Mouse (Mus musculus) C2C12 (cell line): Measurements from ENCODE around the gene Stk10. TPM values are rescaled to one million over a fixed set of nuclear protein-coding genes. Genes with fewer than 3 reads are reported as not detected.

Experiments used
- H3K27me3 ChIP-seq: one replicate; pipeline ENCODE4 v1.6.1; 2011; ENCODE audit not compliant: control insufficient read depth, insufficient read depth, insufficient read length
- H3K36me3 ChIP-seq: one replicate; pipeline ENCODE4 v1.6.1; 2011; ENCODE audit not compliant: control insufficient read depth, insufficient read depth
- H3K4me3 ChIP-seq: one replicate; pipeline ENCODE4 v1.5.1; 2011; ENCODE audit warnings: mild to moderate bottlenecking, control low read depth; ENCODE audit not compliant: poor library complexity, insufficient read depth, severe bottlenecking
- H3K79me2 ChIP-seq: one replicate; pipeline ENCODE4 v1.6.1; 2011; ENCODE audit not compliant: control insufficient read depth, insufficient read depth
- H3K79me3 ChIP-seq: one replicate; pipeline ENCODE4 v1.6.1; 2011; ENCODE audit warnings: low read depth, control low read depth
- H3ac ChIP-seq: one replicate; pipeline ENCODE3; 2011; ENCODE audit warnings: low read depth; ENCODE audit not compliant: control insufficient read depth, insufficient read length
- CEBPB ChIP-seq: IDR thresholded peaks from one replicate; pipeline ENCODE4 v1.6.1; 2011; ENCODE audit warnings: low read depth, mild to moderate bottlenecking, control low read depth, moderate library complexity
- CTCF ChIP-seq: IDR thresholded peaks from one replicate; pipeline ENCODE4 v1.5.1; 2011; ENCODE audit not compliant: control insufficient read depth, insufficient read depth, insufficient read length
- FOSL1 ChIP-seq: IDR thresholded peaks from one replicate; pipeline ENCODE4 v1.8.0; 2011; ENCODE audit warnings: mild to moderate bottlenecking, low read length; ENCODE audit not compliant: poor library complexity, insufficient read depth, severe bottlenecking
- MAX ChIP-seq: IDR thresholded peaks from one replicate; pipeline ENCODE4 v1.6.1; 2011; ENCODE audit warnings: mild to moderate bottlenecking, control low read depth
- MYOD1 ChIP-seq: IDR thresholded peaks from one replicate; pipeline ENCODE4 v1.6.1; 2011; ENCODE audit warnings: low read depth; ENCODE audit not compliant: control insufficient read depth, insufficient read length
- MYOG ChIP-seq: IDR thresholded peaks from one replicate; pipeline ENCODE4 v1.6.1; 2011; ENCODE audit not compliant: control insufficient read depth, insufficient read length; ENCODE audit errors: extremely low read depth
- USF1 ChIP-seq: IDR thresholded peaks from one replicate; pipeline ENCODE4 v1.6.1; 2011; ENCODE audit warnings: low read depth, mild to moderate bottlenecking, control low read depth, moderate library complexity
- polyA plus RNA-seq: library from polyadenylated mRNA; unstranded; fragments of >200 nt; fragmentation: generic; extraction: Trizol; gene quantifications from one replicate; pipeline ENCODE4 v1.2.1, GENCODE M21; 2012; ENCODE audit warnings: missing spikeins

The Stk10 gene
- polyA plus RNA-seq, 1 experiment: 8.2 TPM

DNA sequence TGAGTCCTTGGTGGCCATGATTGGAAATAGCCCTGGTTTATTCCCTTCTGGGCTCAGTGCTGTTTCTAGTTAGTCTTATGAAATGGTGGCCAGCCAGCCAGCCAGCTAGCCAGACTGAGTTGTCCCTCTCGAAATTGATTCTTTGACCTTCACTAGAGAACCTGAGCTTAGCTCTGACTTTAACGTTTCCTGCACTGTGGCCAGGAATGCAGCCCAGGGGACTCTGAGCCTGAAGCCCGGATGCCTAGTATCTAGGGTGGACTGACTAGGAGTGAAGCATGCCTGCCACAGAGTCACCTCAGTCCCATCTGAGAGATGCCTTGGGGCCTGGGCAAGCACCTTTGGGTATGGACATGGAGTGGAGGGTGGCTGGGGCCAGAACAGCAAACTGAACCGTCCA is 31.5 kb downstream of the Stk10 start:
- TF ChIP-seq CEBPB (no peak), MAX (no peak), MYOG (no peak), CTCF (no peak)

GRCm38 (mm10) chr11:32565088-32565487 is 32.0 kb downstream of the Stk10 start:
- Histone ChIP-seq H3K27me3 (no peaks in the 10 kb centered on the region), H3ac (no peak overlapping the region), H3K4me3 (no peak overlapping the region), H3K36me3 (peaks cover 11% of the 10 kb centered on the region), H3K79me2 (peaks cover 90% of the 10 kb centered on the region), H3K79me3 (peaks cover 17% of the 10 kb centered on the region)
- TF ChIP-seq USF1 (no peak), MAX (no peak), MYOG (no peak), CEBPB (no peak), FOSL1 (no peak), CTCF (no peak), MYOD1 (no peak)

More for the DNA sequence above, 31.5 kb downstream of the Stk10 start:
- H3K79me3 ChIP-seq: peaks cover 17% of the 10 kb centered on the region
- no peak overlapping the region for H3K4me3 ChIP-seq
- peaks cover 11% of the 10 kb centered on the region for H3K36me3 ChIP-seq
- H3K79me2 ChIP-seq: peaks cover 90% of the 10 kb centered on the region
- H3ac ChIP-seq: no peak overlapping the region
- no peaks in the 10 kb centered on the region for H3K27me3 ChIP-seq

DNA sequence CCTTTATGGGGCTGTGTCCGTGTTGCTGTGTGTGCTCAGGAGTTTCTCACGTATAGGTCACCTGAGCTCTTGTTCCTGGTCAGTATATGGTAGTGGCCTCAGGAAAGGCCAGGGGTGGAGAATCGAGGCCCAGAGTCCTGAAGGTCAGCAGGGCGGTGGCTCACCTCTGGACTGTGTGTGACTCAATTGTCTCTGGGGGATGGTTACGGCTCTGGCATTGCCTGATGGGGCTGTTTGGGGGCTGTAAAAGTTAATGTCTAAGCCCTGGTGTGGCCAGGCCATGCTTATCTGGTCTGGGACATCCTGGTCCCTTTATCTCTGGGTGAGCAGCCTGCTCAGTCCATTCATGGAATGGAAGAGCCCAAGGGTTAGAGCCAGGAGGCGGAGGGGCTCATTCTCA is 33.1 kb downstream of the Stk10 start:
- Histone ChIP-seq H3K79me3 (peaks cover 15% of the 10 kb centered on the region), H3K79me2 (peaks cover 84% of the 10 kb centered on the region), H3ac (no peak overlapping the region), H3K4me3 (no peak overlapping the region), H3K27me3 (no peaks in the 10 kb centered on the region), H3K36me3 (peaks cover 11% of the 10 kb centered on the region)
- TF ChIP-seq FOSL1 (no peak), CEBPB (no peak), MYOD1 (no peak), USF1 (no peak), MYOG (no peak), CTCF (no peak), MAX (no peak)

DNA sequence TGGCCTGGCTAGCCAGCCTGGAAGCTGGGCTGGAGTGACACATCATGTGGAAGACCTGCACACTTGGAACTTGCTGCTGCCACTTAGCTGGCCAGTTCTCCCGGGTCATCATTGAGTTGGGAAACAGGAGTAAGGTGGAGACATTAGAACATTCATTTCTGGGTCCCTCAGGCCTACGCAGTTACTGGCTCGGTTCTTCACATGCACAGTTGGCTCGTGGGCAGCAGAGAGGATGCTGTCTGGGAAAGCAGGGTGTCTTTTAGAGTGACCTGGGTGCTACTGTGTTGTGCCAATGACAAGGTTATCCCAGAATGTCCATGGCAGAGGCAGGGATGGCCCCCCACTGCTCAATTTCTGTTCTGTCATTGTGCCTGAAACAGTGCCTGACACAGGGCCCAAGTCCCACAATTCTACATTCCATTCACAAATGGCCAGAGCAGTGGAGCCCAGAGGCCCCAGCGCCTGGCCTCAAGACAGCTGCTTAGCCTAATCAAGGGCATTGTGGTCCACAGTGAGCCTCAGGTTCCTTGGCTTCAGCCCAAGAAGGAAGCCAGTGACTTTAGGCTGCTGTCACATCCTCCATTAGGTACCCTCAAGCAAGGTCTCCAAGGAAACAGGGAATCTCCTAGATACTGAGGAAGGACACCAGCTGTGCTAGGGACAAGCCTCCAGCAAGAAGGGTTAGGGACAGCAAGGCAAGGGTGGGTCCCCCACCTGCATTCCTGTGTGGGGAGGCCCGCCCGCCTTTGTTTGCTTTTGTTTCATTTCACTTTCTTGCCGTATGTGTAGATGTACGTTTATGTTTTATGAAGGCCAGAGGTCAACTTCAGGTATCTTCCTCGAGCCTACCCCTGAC is 34.1 kb downstream of the Stk10 start:
- Histone ChIP-seq H3K79me3 (peaks cover 15% of the 10 kb centered on the region), H3K27me3 (no peaks in the 10 kb centered on the region), H3ac (no peak overlapping the region), H3K79me2 (peaks cover 85% of the 10 kb centered on the region), H3K4me3 (no peak overlapping the region), H3K36me3 (peaks cover 5% of the 10 kb centered on the region)
- TF ChIP-seq MYOG: no peak
- TF ChIP-seq MYOD1: no peak
- no peak for TF ChIP-seq MAX
- TF ChIP-seq CEBPB: no peak
- no peak for TF ChIP-seq CTCF
- TF ChIP-seq USF1: no peak
- TF ChIP-seq FOSL1: no peak

- H3K4me3 ChIP-seq: no peak overlapping the region
Measured at GRCm38 (mm10) chr11:32568060-32568459, 35.0 kb downstream of the Stk10 start.

More at GRCm38 (mm10) chr11:32568060-32568459, 35.0 kb downstream of the Stk10 start:
- peaks cover 85% of the 10 kb centered on the region for H3K79me2 ChIP-seq
- TF ChIP-seq MYOD1 (no peak), FOSL1 (no peak), MYOG (no peak), CEBPB (no peak), USF1 (no peak), CTCF (no peak), MAX (no peak)
- H3K36me3 ChIP-seq: peaks cover 2% of the 10 kb centered on the region
- H3ac ChIP-seq: no peak overlapping the region
- no peaks in the 10 kb centered on the region for H3K27me3 ChIP-seq
- H3K79me3 ChIP-seq: peaks cover 16% of the 10 kb centered on the region
